Mouse (Mus musculus): ENCODE data around the gene Ssr3. TPM values are rescaled to one million over a fixed set of nuclear protein-coding genes. Genes with fewer than 3 reads are reported as not detected.

Gene Ssr3
- total and polyA plus RNA-seq, 2 experiments: 74.4 to 172 TPM

DNA sequence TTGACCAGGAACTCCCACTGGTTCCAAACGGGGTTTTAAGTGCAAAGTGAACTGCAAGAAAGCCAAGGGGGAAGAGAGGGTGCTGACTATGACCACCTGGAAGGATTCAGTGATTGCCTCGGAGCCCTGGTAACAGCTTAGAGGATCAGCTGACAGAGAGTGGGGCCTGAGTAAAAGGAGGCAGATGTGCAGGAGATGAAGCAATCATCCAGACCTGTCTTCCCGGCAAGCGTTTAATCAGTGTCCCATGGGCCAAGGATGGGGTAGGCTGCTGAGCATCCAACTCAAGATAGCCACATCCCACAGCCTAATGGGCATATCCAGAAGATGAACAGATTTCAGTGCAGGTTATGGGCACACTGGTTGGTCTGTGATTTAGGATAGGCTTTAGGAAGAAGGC is 24.5 kb downstream of the Ssr3 start:
- DNase-seq (ENCODE audit: extremely low read depth, low read depth, low spot score): no peak
- Histone ChIP-seq H3K9ac (ENCODE audit: low read depth, low read length) (no peak overlapping the region), H3K4me3 (ENCODE audit: insufficient read depth, low read depth, low read length) (no peak overlapping the region), H3K79me2 (ENCODE audit: control insufficient read depth, insufficient read depth, low read length) (no peaks in the 10 kb centered on the region), H3K27me3 (ENCODE audit: control insufficient read depth, insufficient read depth, low read length) (no peaks in the 10 kb centered on the region), H3K36me3 (ENCODE audit: control insufficient read depth, insufficient read depth, low read length) (peaks cover 2% of the 10 kb centered on the region), H3K4me1 (ENCODE audit: control insufficient read depth, insufficient read depth, low read length) (peaks cover 16% of the 10 kb centered on the region), H3K27ac (replicated peaks; ENCODE audit: insufficient read depth, low read depth, low read length) (no peak overlapping the region)
- TF ChIP-seq POLR2A (IDR thresholded peaks at IDR 0.05; ENCODE audit: extremely low read depth, insufficient read depth, low read length) (no peak), CTCF (IDR thresholded peaks at IDR 0.05; ENCODE audit: low read depth, low read length) (no peak)
- 66% methylated on average over 4 of the region's 4 CpGs for WGBS

DNA sequence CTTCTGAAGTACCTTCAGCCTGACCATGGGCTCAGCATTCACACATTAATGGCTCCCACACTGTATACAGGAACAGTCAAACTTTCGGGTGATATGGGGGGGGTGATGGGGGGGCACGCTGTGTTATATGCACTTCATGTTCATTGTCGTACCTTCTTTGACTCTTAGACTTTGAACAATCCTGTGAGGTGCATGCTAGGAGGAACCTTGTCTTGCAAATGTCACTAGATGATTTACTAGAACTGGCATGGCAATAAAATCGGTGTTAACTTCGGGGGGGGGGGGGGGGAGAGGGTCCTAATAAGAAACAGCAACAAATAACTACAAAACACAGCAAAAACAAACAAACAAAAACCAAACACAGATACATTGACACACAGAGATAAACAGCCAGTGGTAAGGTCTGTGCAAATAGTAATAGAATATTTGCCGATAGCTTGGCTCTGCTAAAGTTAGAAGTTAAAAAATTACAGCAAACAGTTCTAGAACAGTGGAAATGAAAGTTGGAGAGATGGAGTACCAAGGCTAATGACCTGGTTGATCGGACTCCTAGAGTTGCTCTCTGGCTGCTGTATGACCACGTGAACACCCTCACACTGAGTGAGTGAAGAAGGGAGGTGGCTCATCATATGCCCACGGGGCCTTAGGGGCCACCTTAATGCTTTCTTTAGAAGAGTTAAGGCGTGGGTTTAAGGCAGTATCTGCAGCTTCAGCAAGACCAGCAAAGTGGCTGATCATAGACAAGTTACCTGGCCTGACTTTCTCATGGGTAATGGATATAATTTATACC is 26.3 kb downstream of the Ssr3 start:
- Histone ChIP-seq H3K27me3 (ENCODE audit: control insufficient read depth, insufficient read depth, low read length) (no peaks in the 10 kb centered on the region), H3K4me3 (ENCODE audit: insufficient read depth, low read depth, low read length) (no peak overlapping the region), H3K36me3 (ENCODE audit: control insufficient read depth, insufficient read depth, low read length) (no peaks in the 10 kb centered on the region), H3K79me2 (ENCODE audit: control insufficient read depth, insufficient read depth, low read length) (no peaks in the 10 kb centered on the region), H3K27ac (replicated peaks; ENCODE audit: insufficient read depth, low read depth, low read length) (peak overlapping the region; percentile 89), H3K4me1 (ENCODE audit: control insufficient read depth, insufficient read depth, low read length) (peaks cover 14% of the 10 kb centered on the region), H3K9ac (ENCODE audit: low read depth, low read length) (no peak overlapping the region)
- 21% methylated on average over 10 of the region's 10 CpGs for WGBS
- TF ChIP-seq CTCF (IDR thresholded peaks at IDR 0.05; ENCODE audit: low read depth, low read length): no peak
- DNase-seq (ENCODE audit: extremely low read depth, low read depth, low spot score): peak; percentile 99

GRCm38 (mm10) chr3:65365184-65365583 is 27.2 kb downstream of the Ssr3 start:
- DNase-seq (ENCODE audit: extremely low read depth, low read depth, low spot score): peak; percentile 98
- H3K4me1 ChIP-seq (ENCODE audit: control insufficient read depth, insufficient read depth, low read length): peaks cover 14% of the 10 kb centered on the region
- H3K79me2 ChIP-seq (ENCODE audit: control insufficient read depth, insufficient read depth, low read length): no peaks in the 10 kb centered on the region
- TF ChIP-seq CTCF (IDR thresholded peaks at IDR 0.05; ENCODE audit: low read depth, low read length): no peak
- TF ChIP-seq POLR2A (IDR thresholded peaks at IDR 0.05; ENCODE audit: extremely low read depth, insufficient read depth, low read length): no peak
- peak overlapping the region; percentile 79; the same call in 1 of the 2 replicates for H3K27ac ChIP-seq (replicated peaks; ENCODE audit: insufficient read depth, low read depth, low read length)
- no peak overlapping the region for H3K4me3 ChIP-seq (ENCODE audit: insufficient read depth, low read depth, low read length)
- whole genome bisulfite sequencing: 31% methylated on average over 6 of the region's 6 CpGs
- no peaks in the 10 kb centered on the region for H3K36me3 ChIP-seq (ENCODE audit: control insufficient read depth, insufficient read depth, low read length)
- no peak overlapping the region for H3K9ac ChIP-seq (ENCODE audit: low read depth, low read length)
- H3K27me3 ChIP-seq (ENCODE audit: control insufficient read depth, insufficient read depth, low read length): no peaks in the 10 kb centered on the region

DNA sequence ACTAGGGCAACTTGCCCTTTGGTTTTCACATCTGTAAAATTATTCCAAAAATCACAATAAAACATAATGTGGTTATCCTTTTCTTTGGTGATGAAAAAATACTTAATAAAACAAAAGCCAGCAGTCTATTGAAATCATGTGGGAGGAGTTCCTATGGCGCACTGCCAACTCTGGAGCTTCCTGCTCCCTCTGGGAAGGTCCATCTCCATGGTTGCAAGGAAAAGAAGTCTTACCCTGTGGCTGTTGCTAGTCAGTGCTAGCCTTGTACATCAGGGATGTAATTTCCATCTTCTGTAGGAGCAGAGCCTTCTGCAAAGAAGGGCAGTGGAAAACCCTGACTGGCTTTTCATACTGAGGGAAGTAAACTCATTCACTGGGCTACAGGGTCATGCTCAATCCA is 29.0 kb downstream of the Ssr3 start:
- no peaks in the 10 kb centered on the region for H3K79me2 ChIP-seq (ENCODE audit: control insufficient read depth, insufficient read depth, low read length)
- peaks cover 14% of the 10 kb centered on the region for H3K4me1 ChIP-seq (ENCODE audit: control insufficient read depth, insufficient read depth, low read length)
- DNase-seq (ENCODE audit: extremely low read depth, low read depth, low spot score): peak; percentile 74
- H3K36me3 ChIP-seq (ENCODE audit: control insufficient read depth, insufficient read depth, low read length): no peaks in the 10 kb centered on the region
- TF ChIP-seq CTCF (IDR thresholded peaks at IDR 0.05; ENCODE audit: low read depth, low read length): no peak
- no peak for TF ChIP-seq POLR2A (IDR thresholded peaks at IDR 0.05; ENCODE audit: extremely low read depth, insufficient read depth, low read length)
- H3K9ac ChIP-seq (ENCODE audit: low read depth, low read length): no peak overlapping the region
- WGBS: 75% methylated on average over 1 of the region's 1 CpGs
- no peaks in the 10 kb centered on the region for H3K27me3 ChIP-seq (ENCODE audit: control insufficient read depth, insufficient read depth, low read length)
- H3K4me3 ChIP-seq (ENCODE audit: insufficient read depth, low read depth, low read length): no peak overlapping the region
- no peak overlapping the region for H3K27ac ChIP-seq (replicated peaks; ENCODE audit: insufficient read depth, low read depth, low read length)

DNA sequence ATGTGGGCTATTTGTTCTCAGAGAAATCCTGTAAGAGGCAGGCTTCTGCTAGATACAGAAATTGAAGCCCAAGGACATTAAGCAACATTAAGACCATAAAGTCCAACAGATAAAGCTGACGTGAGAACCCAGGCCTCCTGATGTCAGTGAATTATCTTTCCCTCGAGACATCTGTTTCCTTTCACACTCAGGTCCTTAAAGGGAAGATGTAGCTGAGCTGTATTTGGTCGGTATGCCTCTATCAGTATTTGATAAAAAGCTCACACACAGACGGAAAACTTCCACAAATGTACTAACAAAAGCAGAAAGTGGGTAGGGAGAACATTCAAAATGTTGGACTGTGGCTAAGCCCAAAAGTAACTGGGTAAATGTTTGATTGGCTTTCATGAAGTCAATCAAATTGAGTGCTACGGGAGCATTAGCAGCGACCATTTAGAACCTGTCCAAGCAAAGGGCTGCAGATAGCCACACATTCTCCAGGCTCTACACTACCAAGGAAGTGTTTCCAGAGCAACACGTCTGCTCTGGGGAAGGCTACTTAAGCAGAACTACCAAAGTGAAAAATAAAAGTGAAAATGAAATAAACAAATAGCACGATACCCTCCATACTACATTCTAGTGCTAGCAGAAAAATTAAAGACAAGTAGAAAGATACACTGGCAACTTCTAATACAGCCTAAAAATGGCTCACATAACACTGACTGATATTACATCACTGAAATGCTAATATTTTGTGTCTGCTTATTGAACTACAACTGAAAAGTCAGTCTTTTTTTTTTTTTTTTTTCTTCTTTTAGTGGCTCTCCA is 32.1 kb downstream of the Ssr3 start:
- Histone ChIP-seq H3K4me3 (ENCODE audit: insufficient read depth, low read depth, low read length) (no peak overlapping the region), H3K9ac (ENCODE audit: low read depth, low read length) (no peak overlapping the region), H3K27ac (replicated peaks; ENCODE audit: insufficient read depth, low read depth, low read length) (no peak overlapping the region), H3K36me3 (ENCODE audit: control insufficient read depth, insufficient read depth, low read length) (no peaks in the 10 kb centered on the region), H3K4me1 (ENCODE audit: control insufficient read depth, insufficient read depth, low read length) (peaks cover 21% of the 10 kb centered on the region), H3K27me3 (ENCODE audit: control insufficient read depth, insufficient read depth, low read length) (no peaks in the 10 kb centered on the region), H3K79me2 (ENCODE audit: control insufficient read depth, insufficient read depth, low read length) (no peaks in the 10 kb centered on the region)
- DNase-seq (ENCODE audit: extremely low read depth, low read depth, low spot score): no peak
- WGBS: 69% methylated on average over 8 of the region's 8 CpGs
- TF ChIP-seq POLR2A (IDR thresholded peaks at IDR 0.05; ENCODE audit: extremely low read depth, insufficient read depth, low read length) (no peak), CTCF (IDR thresholded peaks at IDR 0.05; ENCODE audit: low read depth, low read length) (no peak)
